Mouse (Mus musculus) layer of hippocampus, adult 8-10 months (tissue): ENCODE results near the gene Ccdc22. TPM values are rescaled to one million over a fixed set of nuclear protein-coding genes. Genes with fewer than 3 reads are reported as not detected.

Experiments
- DNase-seq, 2 experiments: peaks; one replicate each; pipeline ENCODE4 v3.0.0; 2022; ENCODE audit warnings: low spot score in 2 of 2
- total RNA-seq, 4 experiments: library from RNA; stranded (reverse); gene quantifications; 2 replicates each; pipeline ENCODE4 v1.2.4; 2022

The Ccdc22 gene
- total RNA-seq: 10 to 100 TPM; 20.7 to 25.7 (median 23.1) TPM

DNA sequence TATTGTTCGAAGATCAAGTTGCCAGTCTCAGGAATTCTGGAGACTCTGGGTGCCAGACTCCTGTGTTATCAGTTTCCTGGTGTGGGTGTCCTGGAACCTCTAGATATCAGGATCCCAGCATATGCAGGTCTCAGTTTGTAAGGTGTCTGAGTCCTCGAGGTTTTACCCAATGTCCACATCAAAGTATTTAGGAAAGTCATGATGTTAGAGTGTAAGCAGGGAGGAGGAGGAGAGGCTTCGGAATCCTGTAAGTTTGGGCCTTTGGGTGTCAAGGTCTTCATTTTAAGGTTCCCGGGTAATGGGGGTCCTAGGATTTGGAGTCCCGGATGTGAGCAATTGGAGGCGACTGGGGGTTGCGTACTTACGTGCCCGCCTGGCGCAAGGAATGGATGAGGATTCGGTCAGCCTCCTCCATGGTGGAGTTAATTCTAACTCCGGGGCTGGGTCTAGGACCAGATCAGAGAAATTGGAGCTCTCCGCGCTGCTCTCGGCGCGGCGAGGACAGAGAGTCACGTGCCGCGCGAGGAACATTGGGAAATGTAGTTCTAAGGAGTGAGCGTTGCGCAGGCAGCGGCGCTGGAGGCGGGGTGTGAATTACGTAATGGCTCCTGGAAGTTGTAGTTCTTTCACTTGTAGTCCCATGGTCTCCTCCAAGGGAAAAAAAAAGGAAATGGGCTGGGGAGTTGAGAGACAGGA is at the start of gene Ccdc22:
Gene Ccdc22 (minus strand): TSS at position 639 of the 696 bp plus-strand sequence.
- DNase-seq: peak; percentile 76 to 79

DNA sequence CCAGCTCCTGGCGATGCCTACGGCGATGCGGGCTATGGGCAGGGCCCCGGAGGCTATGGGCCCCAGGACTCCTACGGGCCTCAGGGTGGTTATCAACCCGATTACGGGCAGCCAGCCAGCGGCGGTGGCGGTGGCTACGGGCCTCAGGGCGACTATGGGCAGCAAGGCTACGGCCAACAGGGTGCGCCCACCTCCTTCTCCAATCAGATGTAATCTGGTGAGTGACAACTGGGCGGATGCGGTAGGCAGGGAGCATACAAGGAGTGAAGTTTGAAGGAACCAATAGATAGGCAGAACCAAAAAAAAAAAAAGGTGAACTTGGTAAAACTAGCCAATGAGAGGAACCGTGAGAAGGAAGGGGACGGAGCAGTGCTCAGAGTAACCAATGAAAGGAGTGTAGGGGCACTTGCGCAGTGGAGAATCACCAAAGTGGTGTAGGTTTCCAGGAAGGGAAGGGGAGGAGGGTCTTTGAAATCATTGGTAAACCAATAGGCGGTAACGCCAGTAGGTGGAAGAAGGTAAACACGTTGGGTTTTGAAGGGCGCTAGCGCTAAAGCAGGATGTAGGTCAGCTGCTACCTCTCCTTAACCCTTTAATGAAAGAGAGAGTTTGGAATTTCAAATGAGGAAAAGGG is 43.5 kb upstream of the Ccdc22 start:
- DNase-seq: peak; percentile 64 to 70

DNA sequence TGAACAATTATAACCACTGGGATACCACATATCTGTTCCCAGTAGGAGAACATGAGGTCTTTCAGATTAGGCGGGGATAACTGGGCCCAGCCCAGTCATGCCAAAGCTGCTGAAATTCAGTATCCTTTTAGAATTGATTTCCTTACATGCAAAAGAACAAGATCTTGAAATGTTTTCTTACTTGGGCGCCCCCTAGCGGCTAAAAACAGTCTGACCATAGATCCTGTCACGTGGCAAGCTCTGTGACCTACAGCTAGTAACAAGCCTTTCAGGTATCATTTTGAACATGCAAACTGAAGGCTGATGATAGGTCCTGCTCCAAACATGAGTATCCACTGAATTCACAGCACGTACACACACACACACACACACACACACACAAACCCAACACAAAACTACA is 40.0 kb upstream of the Ccdc22 start:
- peak; percentile 70 to 81 for DNase-seq

DNA sequence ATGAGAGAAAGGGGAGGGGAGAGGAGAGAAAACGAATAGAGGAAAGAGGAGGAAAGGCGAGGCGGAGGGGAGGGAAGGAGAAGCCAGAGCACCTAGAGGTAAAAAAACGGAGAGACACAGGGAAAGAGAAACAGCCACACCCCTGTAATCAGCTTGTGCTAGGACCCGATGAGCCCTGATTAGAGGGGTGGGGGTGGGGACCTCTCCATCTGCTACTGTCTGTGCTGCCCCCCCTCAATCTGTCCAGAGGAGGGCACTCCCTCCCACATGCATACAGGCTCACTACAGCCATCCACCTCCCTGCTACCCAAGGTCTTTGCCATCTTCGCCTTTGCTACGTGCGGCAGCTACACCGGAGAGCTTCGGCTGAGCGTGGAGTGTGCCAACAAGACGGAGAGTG is 35.5 kb upstream of the Ccdc22 start:
- no peak for DNase-seq

DNA sequence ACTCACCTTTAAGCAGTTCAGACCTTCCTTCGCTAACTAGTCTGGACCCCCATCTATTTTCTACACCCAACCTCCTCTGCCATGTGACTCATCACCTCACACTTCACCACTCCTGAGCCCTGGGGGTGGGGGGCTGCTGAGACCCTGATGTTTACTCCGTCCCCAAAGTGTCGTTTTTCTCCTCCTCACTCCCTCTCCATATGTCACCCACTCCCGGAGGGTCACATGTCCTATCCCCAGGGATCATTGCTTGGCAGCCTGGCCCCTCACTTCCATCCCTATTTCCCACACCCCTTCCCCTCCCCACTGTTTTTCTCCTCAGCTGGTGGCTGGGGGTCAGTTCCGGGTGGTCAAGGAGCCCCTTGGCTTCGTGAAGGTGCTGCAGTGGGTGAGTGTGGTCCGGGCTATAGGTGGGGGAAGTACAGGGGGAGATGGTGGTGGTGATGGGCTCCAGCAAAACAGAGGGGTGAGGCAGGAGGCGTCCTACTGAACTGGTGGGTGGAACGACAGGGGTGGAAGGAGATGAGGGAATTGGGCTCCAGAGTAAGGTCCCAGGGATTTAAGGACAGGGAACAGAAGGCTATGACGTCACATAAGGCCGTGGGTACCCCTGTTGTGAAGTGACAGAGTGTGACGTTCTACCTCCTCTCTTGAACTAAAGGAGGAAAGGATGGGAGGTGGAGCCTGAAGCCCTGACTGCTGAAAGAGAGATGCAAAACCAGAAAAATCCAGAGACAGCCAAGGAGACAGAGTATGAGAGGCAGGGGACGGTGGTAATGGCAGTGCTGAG is 34.4 kb upstream of the Ccdc22 start:
- no peak for DNase-seq

DNA sequence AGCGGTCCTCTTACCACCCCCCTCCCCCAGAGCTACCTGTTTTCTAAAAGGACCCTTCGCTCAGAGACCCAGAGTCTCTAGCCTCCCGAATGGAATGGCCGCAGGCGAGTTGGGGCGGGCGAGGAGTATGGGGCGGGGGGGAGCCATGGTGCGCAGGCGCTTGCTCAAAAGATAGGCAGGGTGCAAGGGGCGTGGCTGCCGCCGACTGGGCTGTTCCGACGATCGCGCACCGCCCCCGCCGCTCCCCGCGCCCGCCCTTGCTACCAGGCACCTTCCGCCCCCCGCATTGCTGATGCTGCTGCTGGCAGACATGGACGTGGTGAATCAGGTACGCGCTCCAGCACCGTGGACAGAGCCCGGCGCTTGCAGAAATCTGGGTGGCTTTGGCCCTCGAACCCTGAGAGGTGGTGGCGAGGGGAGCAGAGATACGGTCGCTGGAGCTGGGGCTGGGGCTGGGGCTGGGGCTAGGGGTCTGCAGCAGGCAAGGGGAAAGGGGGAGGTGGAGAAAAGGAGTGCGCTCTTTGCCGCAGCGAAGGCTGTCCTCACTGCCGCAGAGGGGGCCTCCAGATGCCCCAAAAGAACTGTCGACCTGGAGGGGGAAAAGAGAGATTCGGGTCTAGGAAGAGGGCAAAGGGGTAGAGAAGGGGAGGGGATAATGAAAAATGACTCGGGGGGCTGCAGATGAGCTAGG is 33.2 kb upstream of the Ccdc22 start, which contains the start of gene Syp:
Gene Syp (plus strand): TSS at position 71 of the 691 bp plus-strand sequence.
- DNase-seq: peak; percentile 74 to 86

DNA sequence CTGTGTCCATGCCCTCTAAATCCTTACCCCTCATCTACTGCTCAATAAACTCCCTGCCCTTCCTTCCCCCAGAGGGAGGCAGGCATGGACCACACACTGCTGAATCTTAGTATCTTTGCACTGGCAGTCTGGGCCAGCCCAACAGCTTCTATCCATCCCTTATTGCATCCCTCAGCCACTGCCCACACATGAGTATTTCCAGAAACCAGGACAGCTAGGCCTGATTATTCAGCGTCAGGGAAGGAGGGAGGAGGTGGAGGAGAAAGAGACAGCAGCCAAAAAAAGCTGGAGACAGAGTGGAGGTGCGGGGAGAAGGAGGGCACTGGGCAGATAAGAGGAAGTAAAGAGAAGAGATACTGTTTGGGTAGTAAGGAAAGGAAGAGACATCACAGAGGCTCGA is 29.8 kb upstream of the Ccdc22 start:
- no peak for DNase-seq

DNA sequence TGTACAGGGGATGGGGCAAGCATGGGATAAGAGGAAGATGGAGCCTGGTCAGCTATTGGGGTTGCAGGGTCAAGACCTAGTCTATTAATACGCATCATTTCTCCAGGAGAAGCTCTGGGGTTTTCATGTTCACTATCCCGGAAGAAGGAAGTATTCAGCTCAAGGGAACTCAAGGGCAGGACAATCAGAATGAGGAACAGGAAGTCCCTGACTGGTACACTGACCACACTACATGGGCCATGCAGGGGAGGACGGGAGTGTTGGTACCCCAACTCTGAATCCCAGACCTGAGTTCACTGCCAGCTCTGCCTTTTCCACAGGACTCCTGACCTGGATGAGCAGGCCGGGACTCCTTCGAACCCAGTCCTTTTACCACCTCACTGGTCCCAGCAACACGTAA is 27.2 kb upstream of the Ccdc22 start:
- no peak for DNase-seq

DNA sequence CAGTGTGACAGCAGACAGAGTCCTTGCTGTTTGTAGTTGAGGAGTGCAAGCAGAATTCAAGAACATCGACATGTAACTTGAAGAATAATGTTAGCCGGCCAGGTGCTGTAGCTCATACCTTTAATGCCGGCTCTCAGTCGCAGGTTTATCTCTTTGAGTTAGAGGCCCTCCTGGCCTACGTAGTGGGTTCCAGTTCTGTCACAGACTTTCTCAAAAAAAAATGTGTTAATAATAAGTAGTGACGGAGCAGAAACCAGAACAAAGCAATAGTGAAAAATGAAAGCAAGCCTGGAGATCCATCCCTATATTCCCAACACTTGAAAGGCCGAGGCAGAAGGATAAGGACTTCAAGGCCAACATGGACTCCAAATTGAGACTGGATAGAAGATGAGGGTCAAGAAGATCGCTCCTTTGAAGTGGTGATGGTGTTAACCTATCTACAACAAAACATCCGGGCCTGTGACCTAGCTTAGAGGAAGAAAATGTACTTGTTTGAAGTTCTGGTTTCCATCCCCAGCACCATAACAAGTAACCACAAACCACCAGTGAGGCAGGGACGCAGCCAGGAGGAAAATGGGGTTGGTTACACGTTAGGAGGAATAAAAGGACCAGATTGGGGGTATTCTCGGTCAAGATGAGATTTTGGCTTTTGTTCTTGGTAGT is 12.7 kb upstream of the Ccdc22 start:
- DNase-seq: no peak

DNA sequence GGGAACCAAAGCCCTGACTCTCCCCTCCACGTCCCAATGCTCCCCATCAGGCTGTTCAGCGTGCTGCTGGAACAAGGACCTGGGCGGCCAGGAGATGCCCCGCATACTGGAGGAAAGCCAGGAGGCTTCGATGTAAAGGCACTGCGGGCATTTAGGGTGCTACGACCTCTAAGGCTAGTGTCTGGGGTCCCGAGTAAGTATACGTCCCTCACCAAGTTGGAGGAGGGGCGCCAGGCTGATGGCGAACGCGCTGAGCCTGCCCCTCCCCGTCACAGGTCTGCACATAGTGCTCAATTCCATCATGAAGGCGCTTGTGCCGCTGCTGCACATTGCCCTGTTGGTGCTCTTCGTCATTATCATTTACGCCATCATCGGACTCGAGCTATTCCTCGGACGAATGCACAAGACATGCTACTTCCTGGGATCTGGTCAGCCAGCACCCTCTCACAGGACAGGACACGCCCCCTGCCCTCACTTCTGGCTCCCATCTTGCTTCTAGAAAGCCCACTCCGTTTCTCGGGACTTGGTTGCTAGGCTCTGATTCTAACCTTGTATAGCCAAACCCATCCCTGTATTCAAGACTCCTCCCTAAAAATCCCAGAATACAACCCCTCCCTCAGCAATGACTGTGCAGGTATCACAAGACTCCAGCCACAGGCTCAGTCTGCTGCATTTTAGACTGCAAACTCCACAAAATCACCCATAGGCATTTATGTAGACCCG is 5.4 kb upstream of the Ccdc22 start:
- DNase-seq: peak; percentile 10 to 14

DNA sequence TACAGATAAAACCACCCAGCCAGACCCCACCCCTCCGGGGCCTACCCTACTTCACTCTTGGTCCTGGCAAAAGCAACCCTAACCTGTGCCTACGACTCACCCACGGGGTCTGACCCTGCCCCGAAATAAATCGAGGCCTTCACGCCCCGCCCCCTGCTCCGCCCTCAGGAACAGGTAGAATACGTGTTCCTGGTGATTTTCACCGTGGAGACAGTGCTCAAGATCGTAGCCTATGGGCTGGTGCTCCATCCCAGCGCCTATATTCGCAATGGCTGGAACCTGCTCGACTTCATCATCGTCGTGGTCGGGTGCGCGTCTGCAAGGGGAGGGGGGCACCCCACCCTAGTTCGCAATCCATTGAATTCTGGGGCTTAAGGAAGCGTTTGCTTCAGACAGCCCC is 4.7 kb upstream of the Ccdc22 start:
- DNase-seq: peak in 1 of 2 experiments; percentile 8

DNA sequence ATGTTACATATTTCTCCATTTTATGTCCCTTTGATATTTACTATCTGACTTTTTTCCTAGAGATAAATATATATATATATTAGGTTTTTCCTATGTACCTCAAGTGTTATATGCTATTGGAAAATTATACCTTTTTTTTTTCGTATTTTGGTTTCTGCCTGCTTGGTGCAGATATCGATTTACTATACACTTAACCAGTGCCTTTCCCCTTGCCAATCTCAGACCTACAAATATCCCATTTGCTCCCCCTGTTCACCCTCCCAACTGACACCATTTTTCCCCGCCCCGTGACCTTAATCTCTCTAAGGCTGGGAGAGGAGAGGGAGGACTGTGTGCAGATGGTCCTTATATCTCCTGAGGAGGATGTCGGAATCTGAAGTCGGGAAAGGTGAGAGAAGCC is 1.5 kb upstream of the Ccdc22 start, which contains the start of gene Cacna1f:
Gene Cacna1f (plus strand): TSS at position 301 of the 400 bp plus-strand sequence.
- DNase-seq: no peak

DNA sequence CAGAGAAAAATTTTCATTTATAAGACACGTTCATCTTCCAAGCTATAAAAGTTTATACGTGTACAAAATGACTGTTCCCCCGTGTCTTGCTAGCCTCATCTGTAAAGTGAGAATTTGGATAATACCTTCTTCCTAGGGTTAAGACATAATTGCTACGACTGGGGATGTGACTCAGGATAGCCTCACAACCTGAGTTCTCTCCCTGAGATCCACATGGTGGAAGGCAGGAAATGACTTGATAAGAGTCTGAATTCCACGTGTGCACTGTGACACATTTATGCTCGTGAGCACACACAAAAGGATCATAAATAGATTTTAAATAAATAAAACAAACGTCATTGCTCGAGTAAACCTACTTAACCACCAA is 241 bp upstream of the Ccdc22 start:
- no peak for DNase-seq

DNA sequence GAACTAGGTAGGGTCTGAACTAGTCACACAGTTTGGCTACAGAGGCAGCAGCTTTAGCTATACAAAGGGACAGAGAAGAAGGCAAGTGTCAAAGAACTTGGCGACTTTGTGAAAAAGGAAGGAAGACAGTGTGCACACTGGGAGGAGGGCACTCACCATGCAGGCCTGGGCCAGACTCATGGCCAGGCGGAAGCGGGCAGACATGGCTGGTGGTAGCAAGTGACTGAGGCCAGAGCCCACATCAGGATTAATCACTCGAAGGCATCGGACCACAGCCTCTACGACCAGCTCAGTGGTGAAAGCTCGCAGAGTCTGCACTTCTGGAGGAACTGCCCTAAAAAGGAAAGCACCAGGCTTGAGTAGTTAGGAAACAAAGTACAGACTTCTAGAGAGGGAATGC is 1.3 kb downstream of the Ccdc22 start:
- no peak for DNase-seq

DNA sequence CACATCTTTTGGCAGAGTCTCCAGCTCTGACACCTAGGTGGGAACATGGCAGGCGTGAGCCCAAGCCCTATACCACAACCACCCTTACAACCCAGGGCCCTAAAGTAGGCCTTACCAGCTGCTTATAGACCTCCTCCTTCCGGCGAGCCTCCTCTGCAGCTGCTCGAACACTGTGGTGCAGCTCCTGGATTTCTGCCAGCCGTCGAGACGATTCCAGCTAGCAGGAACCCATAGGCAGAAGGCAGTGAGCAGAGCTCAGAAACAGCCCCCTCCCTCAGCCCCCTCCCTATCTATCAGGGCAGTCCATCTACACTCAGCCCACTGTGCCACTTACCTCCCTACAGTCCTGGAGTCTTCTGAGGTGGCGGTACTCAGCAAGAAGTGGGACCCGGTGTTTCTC is 9.9 kb downstream of the Ccdc22 start:
- no peak for DNase-seq

DNA sequence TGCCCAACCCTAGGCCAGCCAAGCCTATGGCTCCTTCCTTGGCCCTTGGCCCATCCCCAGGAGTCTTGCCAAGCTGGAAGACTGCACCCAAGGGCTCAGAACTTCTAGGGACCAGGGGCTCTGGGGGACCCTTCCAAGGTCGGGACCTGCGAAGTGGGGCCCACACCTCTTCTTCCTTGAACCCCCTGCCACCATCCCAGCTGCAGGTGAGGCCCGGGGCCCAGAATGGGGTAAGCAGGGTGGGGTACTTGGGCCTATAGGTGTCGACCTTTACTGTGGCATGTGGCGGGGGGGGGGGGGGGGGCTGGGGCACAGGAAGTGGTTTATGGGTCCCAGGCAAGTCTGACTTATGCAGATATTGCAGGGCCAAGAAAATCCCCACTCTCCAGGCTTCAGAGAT is 19.0 kb downstream of the Ccdc22 start:
- DNase-seq: no peak

DNA sequence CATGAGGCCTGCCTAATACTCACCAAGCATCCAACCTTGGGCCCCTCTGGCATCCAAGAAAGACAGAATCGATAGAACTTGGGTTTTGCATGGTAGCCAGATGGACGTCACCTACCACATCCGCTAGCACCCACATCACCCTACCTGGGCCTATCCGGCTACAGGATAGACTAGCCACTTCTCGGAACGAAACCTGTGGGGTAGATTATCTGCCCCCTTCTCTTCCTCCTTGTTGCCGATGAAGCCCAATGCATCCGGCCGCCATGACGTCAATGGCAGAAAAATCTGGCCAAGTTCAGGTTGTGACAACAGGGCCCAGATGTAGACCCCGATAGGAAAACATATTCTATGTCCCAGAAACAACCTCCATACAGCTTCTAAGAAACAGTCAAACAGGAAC is 21.4 kb downstream of the Ccdc22 start:
- no peak for DNase-seq

DNA sequence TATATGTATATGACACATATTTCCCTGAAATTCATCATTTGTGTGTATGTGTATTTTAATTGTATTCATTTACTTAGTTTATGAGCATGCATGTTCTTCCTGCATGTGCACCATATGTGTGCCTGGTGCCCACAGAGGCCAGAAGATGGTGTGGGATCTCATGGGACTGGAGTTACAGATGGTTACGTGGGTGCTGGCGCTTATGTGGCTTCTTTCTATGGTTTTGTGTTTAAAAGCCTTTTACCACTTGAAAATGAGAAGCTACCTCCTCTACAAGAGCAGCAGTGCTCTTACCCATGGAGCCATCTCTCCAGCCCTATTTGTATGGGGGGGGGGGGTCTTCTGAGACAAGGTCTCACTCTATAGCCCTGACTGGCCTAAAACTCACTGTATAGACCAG is 24.2 kb downstream of the Ccdc22 start:
- DNase-seq: peak in 1 of 2 experiments; percentile 32

DNA sequence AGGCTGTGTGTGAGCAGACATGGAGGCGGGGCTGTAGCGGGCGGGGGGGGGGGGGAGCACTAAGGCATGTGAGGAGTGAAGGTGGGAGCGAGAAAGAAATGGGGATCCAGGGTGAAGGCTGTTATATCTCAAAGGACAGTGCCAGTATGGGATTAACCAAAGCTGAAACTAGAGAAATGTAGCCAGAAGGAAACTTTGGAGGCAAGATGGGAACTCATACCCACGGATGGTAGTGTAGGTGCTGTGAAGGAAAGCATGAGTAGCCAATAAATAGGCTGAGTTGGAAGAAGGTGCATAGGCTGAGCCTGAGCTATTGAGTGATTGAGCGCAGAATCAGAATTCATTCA is 30.5 kb downstream of the Ccdc22 start:
- no peak for DNase-seq

DNA sequence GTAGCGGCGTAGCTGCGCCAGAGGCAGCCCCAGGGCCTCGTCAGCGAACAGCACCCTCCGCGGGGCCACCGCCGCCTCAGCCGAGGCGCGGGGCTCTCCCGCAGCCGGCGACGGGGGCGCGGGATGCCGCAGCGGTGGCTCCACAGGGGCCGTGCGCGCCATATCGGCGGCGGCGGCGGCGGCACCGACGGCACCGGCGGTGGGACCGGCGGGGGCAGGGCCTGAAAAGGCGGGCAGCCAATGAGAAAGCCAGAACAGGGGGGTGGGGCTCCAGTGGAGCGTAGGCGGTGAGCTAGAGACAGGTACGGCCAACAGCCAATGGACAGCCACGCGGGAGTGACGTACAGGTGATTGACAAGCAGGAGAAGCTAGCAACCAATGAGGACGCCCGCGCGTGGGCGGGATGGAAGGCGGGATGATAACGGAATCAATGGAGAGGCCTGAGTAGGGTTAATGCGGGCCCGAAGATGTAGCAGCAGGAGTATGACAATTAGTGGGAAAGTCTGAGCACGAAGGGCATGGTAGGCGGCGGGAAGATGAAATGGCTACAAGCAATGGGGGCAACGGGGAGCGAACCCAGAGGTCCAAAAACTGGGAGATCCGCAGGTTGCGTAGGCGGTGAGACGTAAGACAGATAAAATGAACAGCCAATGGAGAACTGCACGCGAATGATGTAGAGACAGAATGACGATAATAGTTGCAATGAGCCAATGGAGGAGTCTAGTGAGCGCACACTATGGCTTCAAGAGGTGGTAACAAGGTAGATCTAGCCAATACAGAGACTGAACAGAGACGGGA is 31.0 kb downstream of the Ccdc22 start, which contains the start of gene Ppp1r3f:
Gene Ppp1r3f (minus strand): TSS at position 197 of the 798 bp plus-strand sequence.
- DNase-seq: peak; percentile 97 to 98
